Mouse (Mus musculus): Measurements from ENCODE around the gene Yod1. TPM values are rescaled to one million over a fixed set of nuclear protein-coding genes. Genes with fewer than 3 reads are reported as not detected.

Yod1 gene
- polyA plus RNA-seq, 2 experiments, result 5.8 to 19.0 TPM

GRCm38 (mm10) chr1:130732706-130733658 lies 15.9 kb downstream of the Yod1 start:
- H3K9me3 ChIP-seq (ENCODE audit: control insufficient read depth, low read length), result no peaks in the 10 kb centered on the region
- DNase-seq (ENCODE audit: low read depth in 3 of 3, low spot score in 3 of 3), result no peak
- H3K9ac ChIP-seq (replicated peaks), result peak overlapping the region; percentile 62
- ATAC-seq (ENCODE audit: insufficient read depth), result peak; percentile 31
- peaks cover 5% of the 10 kb centered on the region for H3K36me3 ChIP-seq (replicated peaks; ENCODE audit: control insufficient read depth, insufficient read depth, low read depth)
- 31% methylated on average over 13 of the region's 13 CpGs for WGBS (ENCODE audit: insufficient replicate concordance)
- H3K27me3 ChIP-seq (ENCODE audit: control insufficient read depth, insufficient read depth, low read length), result no peaks in the 10 kb centered on the region
- H3K4me2 ChIP-seq (ENCODE audit: low read depth), result peak overlapping the region; percentile 89
- peak overlapping the region; percentile 69 for H3K27ac ChIP-seq
- peak; percentile 70 for TF ChIP-seq EP300 (IDR thresholded peaks at IDR 0.05; ENCODE audit: low read depth)
- TF ChIP-seq CTCF (IDR thresholded peaks at IDR 0.05; ENCODE audit: low read depth), result no peak
- peaks cover 52 to 60% of the 10 kb centered on the region in 2 experiments for H3K4me1 ChIP-seq (replicated peaks; ENCODE audit: control insufficient read depth in 2 of 2, insufficient read depth in 2 of 2, low read length in 1 of 2)
- H3K4me3 ChIP-seq (ENCODE audit: insufficient read depth in 1 of 2, low read depth in 2 of 2, low read length in 2 of 2), result peak overlapping the region; percentile 67 to 86

- Histone ChIP-seq H3K4me2 (ENCODE audit: low read depth) (peak overlapping the region; percentile 89), H3K27ac (peak overlapping the region; percentile 69), H3K9me3 (ENCODE audit: control insufficient read depth, low read length) (no peaks in the 10 kb centered on the region), H3K27me3 (ENCODE audit: control insufficient read depth, insufficient read depth, low read length) (no peaks in the 10 kb centered on the region), H3K36me3 (replicated peaks; ENCODE audit: control insufficient read depth, insufficient read depth, low read depth) (peaks cover 11% of the 10 kb centered on the region), H3K4me3 (ENCODE audit: insufficient read depth in 1 of 2, low read depth in 2 of 2, low read length in 2 of 2) (peak overlapping the region; percentile 67 to 86), H3K9ac (replicated peaks) (peak overlapping the region; percentile 62), H3K4me1 (replicated peaks; ENCODE audit: control insufficient read depth in 2 of 2, insufficient read depth in 2 of 2, low read length in 1 of 2) (peaks cover 59 to 67% of the 10 kb centered on the region in 2 experiments)
- no peak for ATAC-seq (ENCODE audit: insufficient read depth)
- TF ChIP-seq EP300 (IDR thresholded peaks at IDR 0.05; ENCODE audit: low read depth) (no peak), CTCF (IDR thresholded peaks at IDR 0.05; ENCODE audit: low read depth) (no peak)
- DNase-seq (ENCODE audit: low read depth in 3 of 3, low spot score in 3 of 3), result no peak
- WGBS (ENCODE audit: insufficient replicate concordance), result 73% methylated on average over 4 of the region's 4 CpGs
Observed at GRCm38 (mm10) chr1:130733671-130734070, 16.5 kb downstream of the Yod1 start.

GRCm38 (mm10) chr1:130734452-130734851 lies 17.3 kb downstream of the Yod1 start:
- DNase-seq (ENCODE audit: low read depth in 3 of 3, low spot score in 3 of 3) (no peak), ATAC-seq (ENCODE audit: insufficient read depth) (no peak)
- peaks cover 67 to 74% of the 10 kb centered on the region in 2 experiments for H3K4me1 ChIP-seq (replicated peaks; ENCODE audit: control insufficient read depth in 2 of 2, insufficient read depth in 2 of 2, low read length in 1 of 2)
- 0 out of 2 replicates have a peak overlapping the region, but pooled peaks have one; percentile 14 for H3K9ac ChIP-seq (replicated peaks)
- H3K4me2 ChIP-seq (ENCODE audit: low read depth), result peak overlapping the region; percentile 89
- H3K9me3 ChIP-seq (ENCODE audit: control insufficient read depth, low read length), result no peaks in the 10 kb centered on the region
- H3K4me3 ChIP-seq (ENCODE audit: insufficient read depth in 1 of 2, low read depth in 2 of 2, low read length in 2 of 2), result peak overlapping the region; percentile 28 to 67
- WGBS (ENCODE audit: insufficient replicate concordance), result 71% methylated on average over 5 of the region's 5 CpGs
- H3K27ac ChIP-seq, result 0 out of 2 replicates have a peak overlapping the region, but pooled peaks have one; percentile 16
- peaks cover 11% of the 10 kb centered on the region for H3K36me3 ChIP-seq (replicated peaks; ENCODE audit: control insufficient read depth, insufficient read depth, low read depth)
- no peak for TF ChIP-seq CTCF (IDR thresholded peaks at IDR 0.05; ENCODE audit: low read depth)
- no peaks in the 10 kb centered on the region for H3K27me3 ChIP-seq (ENCODE audit: control insufficient read depth, insufficient read depth, low read length)

GRCm38 (mm10) chr1:130734852-130735251 lies 17.7 kb downstream of the Yod1 start:
- Histone ChIP-seq H3K9ac (replicated peaks) (no peak overlapping the region), H3K4me2 (ENCODE audit: low read depth) (peak overlapping the region; percentile 89), H3K4me3 (ENCODE audit: insufficient read depth in 1 of 2, low read depth in 2 of 2, low read length in 2 of 2) (no peak overlapping the region; a peak in 1 of 4 replicates), H3K27me3 (ENCODE audit: control insufficient read depth, insufficient read depth, low read length) (no peaks in the 10 kb centered on the region), H3K27ac (0 out of 2 replicates have a peak overlapping the region, but pooled peaks have one; percentile 16), H3K9me3 (ENCODE audit: control insufficient read depth, low read length) (no peaks in the 10 kb centered on the region), H3K4me1 (replicated peaks; ENCODE audit: control insufficient read depth in 2 of 2, insufficient read depth in 2 of 2, low read length in 1 of 2) (peaks cover 71 to 74% of the 10 kb centered on the region in 2 experiments), H3K36me3 (replicated peaks; ENCODE audit: control insufficient read depth, insufficient read depth, low read depth) (peaks cover 11% of the 10 kb centered on the region)
- WGBS (ENCODE audit: insufficient replicate concordance), result 83% methylated on average over 8 of the region's 8 CpGs
- DNase-seq (ENCODE audit: low read depth in 3 of 3, low spot score in 3 of 3) (no peak), ATAC-seq (ENCODE audit: insufficient read depth) (no peak)
- TF ChIP-seq EP300 (IDR thresholded peaks at IDR 0.05; ENCODE audit: low read depth), result no peak
- no peak for TF ChIP-seq CTCF (IDR thresholded peaks at IDR 0.05; ENCODE audit: low read depth)

- Histone ChIP-seq H3K9me3 (ENCODE audit: control insufficient read depth, low read length) (no peaks in the 10 kb centered on the region), H3K9ac (replicated peaks) (no peak overlapping the region; the same call in 1 of the 2 replicates), H3K27ac (peak overlapping the region; percentile 99; the same call in 1 of the 2 replicates), H3K27me3 (ENCODE audit: control insufficient read depth, insufficient read depth, low read length) (no peaks in the 10 kb centered on the region), H3K4me2 (ENCODE audit: low read depth) (peak overlapping the region; percentile 42), H3K36me3 (replicated peaks; ENCODE audit: control insufficient read depth, insufficient read depth, low read depth) (peaks cover 15% of the 10 kb centered on the region), H3K4me3 (ENCODE audit: insufficient read depth in 1 of 2, low read depth in 2 of 2, low read length in 2 of 2) (no peak overlapping the region), H3K4me1 (replicated peaks; ENCODE audit: control insufficient read depth in 2 of 2, insufficient read depth in 2 of 2, low read length in 1 of 2) (peaks cover 69 to 80% of the 10 kb centered on the region in 2 experiments)
- DNase-seq (ENCODE audit: low read depth in 3 of 3, low spot score in 3 of 3) (no peak), ATAC-seq (ENCODE audit: insufficient read depth) (no peak)
- TF ChIP-seq EP300 (IDR thresholded peaks at IDR 0.05; ENCODE audit: low read depth) (no peak), CTCF (IDR thresholded peaks at IDR 0.05; ENCODE audit: low read depth) (no peak)
- WGBS (ENCODE audit: insufficient replicate concordance), result 61% methylated on average over 11 of the region's 11 CpGs
Observed at GRCm38 (mm10) chr1:130737411-130737881, 20.3 kb downstream of the Yod1 start.

Measured in liver, embryonic 14.5 days (tissue).